Mouse (Mus musculus) embryonic facial prominence, embryonic 11.5 days (tissue): ENCODE data around the gene Eif4e2. TPM values are rescaled to one million over a fixed set of nuclear protein-coding genes. Genes with fewer than 3 reads are reported as not detected.
A peak's percentile ranks its signal among the peaks of the same experiment; 100 is the strongest.

ENCODE experiments used
- ATAC-seq: fragments of 200-750 bp; cut with Nextera tagmentation; replicated peaks from 2 replicates; pipeline ENCODE4 v1.8.0; 2017; ENCODE audit warnings: low read depth; ENCODE audit not compliant: insufficient number of reproducible peaks, low FRiP score, low TSS enrichment
- DNase-seq: peaks from one replicate; pipeline ENCODE4 v3.0.0-alpha.2; 2015; ENCODE audit warnings: low spot score
- H3K27ac ChIP-seq: fragments of 300-500 bp; sonication (generic); replicated peaks from 2 replicates; pipeline ENCODE4 v1.5.1; 2014; ENCODE audit warnings: mild to moderate bottlenecking, low read depth, low read length, control low read depth
- H3K27me3 ChIP-seq: fragments of 300-500 bp; sonication (generic); 2 replicates; pipeline ENCODE4 v1.6.1; 2014; ENCODE audit warnings: mild to moderate bottlenecking, low read length, moderate library complexity, mixed read lengths; ENCODE audit not compliant: control insufficient read depth, insufficient read depth
- H3K36me3 ChIP-seq: fragments of 300-500 bp; sonication (generic); replicated peaks from 2 replicates; pipeline ENCODE4 v1.6.1; 2014; ENCODE audit warnings: low read depth, mild to moderate bottlenecking, low read length, moderate library complexity, mixed read lengths; ENCODE audit not compliant: control insufficient read depth, insufficient read depth
- H3K4me1 ChIP-seq: fragments of 300-500 bp; sonication (generic); 2 replicates; pipeline ENCODE4 v1.6.1; 2014; ENCODE audit warnings: low read length, mixed read lengths; ENCODE audit not compliant: control insufficient read depth, insufficient read depth
- H3K4me2 ChIP-seq: fragments of 300-500 bp; sonication (generic); 2 replicates; pipeline ENCODE4 v1.6.1; 2014; ENCODE audit warnings: low read depth, mild to moderate bottlenecking, control low read depth, low read length, moderate library complexity
- H3K4me3 ChIP-seq: fragments of 300-500 bp; sonication (generic); 2 replicates; pipeline ENCODE4 v1.5.1; 2014; ENCODE audit warnings: low read depth, low read length, control low read depth
- H3K9ac ChIP-seq: fragments of 300-500 bp; sonication (generic); replicated peaks from 2 replicates; pipeline ENCODE4 v1.6.1; 2014; ENCODE audit warnings: mild to moderate bottlenecking, control low read depth, low read length
- H3K9me3 ChIP-seq: fragments of 300-500 bp; sonication (generic); replicated peaks from 2 replicates; pipeline ENCODE4 v1.6.1; 2016; ENCODE audit warnings: mild to moderate bottlenecking, low read length, inconsistent platforms, mixed read lengths; ENCODE audit not compliant: control insufficient read depth
- WGBS: fragments of 180-500 bp; shearing (Covaris S2); extraction: QIAGEN DNeasy Blood & Tissue Kit; methylation state at CpG from one replicate; pipeline ENCODE4 v1.1.7; 2014; 5-methylcytosine and 5-hydroxymethylcytosine counted together
- polyA plus RNA-seq: library from polyadenylated mRNA; unstranded; fragments of >200 nt; fragmentation: Nextera tagmentation; extraction: Ambion mirVana; gene quantifications from 2 replicates; pipeline ENCODE4 v1.2.1, GENCODE M21; 2014

Gene Eif4e2
- 141 and 148 TPM in 2 replicates for polyA plus RNA-seq

DNA sequence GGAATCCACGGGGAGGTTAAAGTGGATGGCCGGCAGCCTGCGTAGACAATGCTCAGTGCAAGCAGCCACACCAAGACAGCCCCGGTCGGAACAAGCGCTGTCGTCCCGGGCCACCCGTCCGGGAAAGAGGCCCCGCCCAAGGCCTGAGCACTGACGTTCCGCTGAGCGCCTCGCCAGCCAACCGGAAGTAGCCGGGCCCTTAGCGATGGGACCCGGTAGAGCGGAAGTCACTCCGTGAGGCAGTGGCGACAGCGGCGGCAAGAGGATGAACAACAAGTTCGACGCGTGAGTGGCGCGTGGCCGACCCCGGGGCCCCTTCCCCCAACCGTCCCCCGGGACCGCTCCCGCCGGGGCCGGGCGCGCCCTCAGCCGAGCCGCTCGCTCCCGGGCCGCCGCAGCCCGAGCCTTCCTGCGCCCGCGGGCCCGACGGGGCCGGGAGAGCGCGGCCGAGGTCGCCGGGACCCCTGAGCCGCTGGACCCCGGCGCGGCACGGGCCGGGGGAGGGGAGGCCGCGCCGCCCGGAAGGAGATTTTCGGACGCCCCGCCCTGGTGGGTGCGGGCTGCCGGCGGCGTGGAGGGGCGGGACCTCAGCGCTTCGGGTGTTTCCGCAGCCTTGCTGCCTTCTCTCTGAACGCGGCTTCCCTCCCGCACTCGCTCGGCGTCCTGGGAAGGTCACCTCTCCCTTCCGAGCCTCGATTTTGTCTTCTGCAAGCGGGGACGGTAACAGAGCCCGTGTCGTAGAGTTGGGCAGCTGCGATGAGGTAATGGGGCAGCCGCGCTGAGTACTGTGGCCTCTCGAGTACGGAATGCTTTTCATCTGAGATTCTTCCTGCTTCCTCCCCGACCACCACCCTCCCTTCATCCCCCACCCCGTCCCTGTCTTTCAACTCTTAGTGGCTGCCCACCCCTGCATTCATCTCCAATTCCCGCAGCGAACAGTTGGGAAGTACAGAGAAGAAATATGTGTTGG is at the start of gene Eif4e2:
Gene Eif4e2 (plus strand): TSS at position 180 of the 970 bp plus-strand sequence.
- no peaks in the 10 kb centered on the region for H3K4me1 ChIP-seq
- H3K4me2 ChIP-seq, result peak within 1 kb of the TSS; percentile 71
- peak within 1 kb of the TSS; percentile 96 for H3K9ac ChIP-seq
- H3K36me3 ChIP-seq, result no peaks in the 10 kb centered on the region
- DNase-seq (peak; percentile 96), ATAC-seq (peak; percentile 96)
- no peaks in the 10 kb centered on the region for H3K27me3 ChIP-seq
- no peaks in the 10 kb centered on the region for H3K9me3 ChIP-seq
- H3K4me3 ChIP-seq, result peak within 1 kb of the TSS; percentile 86
- H3K27ac ChIP-seq, result peak within 1 kb of the TSS; percentile 98
- under 1% methylated on average over 75 of the region's 99 CpGs for WGBS

DNA sequence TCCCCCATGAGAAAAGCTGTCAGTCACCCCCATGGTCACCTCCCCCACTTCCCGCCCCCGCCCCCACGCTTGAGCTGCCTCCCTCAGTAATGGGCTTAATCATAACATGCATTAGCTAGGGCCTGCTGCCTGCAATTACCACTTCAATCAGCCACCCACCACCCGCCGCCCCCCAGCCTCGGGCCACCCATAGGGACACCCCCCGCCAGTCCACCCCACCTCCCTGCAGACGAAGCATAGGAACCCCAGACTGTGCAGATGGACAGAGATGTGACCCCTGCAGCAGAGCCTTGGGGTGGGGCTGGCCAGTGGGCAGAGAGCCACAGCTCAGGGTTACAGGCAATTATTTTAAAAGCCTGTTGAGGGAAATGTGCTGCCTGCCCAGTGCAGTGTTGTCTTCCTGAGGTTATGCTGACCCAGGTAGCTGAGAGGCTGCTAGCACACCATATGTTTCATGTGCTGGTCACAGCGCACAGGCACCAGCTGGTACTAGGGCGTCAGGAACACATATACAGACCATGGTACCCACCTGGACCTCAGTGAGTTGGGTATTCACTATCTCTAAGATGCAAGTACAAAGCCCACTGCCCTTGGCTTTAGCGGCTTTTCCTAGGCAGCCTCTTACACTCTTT is 49.4 kb upstream of the Eif4e2 start:
- Histone ChIP-seq H3K9me3 (no peaks in the 10 kb centered on the region), H3K27ac (no peak overlapping the region), H3K27me3 (peaks cover 6% of the 10 kb centered on the region; the same call in 1 of the 2 replicates), H3K9ac (no peak overlapping the region), H3K4me3 (no peak overlapping the region), H3K36me3 (no peaks in the 10 kb centered on the region), H3K4me1 (no peaks in the 10 kb centered on the region), H3K4me2 (no peak overlapping the region)
- ATAC-seq (no peak), DNase-seq (no peak)
- 26% methylated on average over 11 of the region's 11 CpGs for WGBS

DNA sequence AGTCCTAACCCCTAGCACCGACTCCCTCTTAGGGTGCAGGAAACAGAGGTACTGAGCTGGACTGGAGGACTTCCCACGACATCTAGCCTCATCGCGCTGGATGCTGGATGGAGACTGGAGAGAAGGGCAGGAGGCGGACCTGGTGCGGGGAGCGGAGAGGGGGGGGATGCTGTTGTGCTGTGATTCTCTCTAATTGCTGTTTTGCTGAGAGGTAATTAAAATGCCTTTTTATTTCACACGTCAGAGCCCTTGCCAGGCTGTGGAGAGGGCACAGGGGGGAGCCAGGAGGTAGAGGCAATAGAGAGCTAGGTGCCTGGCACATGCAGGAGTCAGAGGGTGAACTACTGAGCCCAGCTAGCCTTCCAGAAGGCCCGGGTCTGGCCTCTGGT is 48.9 kb upstream of the Eif4e2 start:
- WGBS, result 41% methylated on average over 9 of the region's 9 CpGs
- Histone ChIP-seq H3K9ac (no peak overlapping the region), H3K4me1 (no peaks in the 10 kb centered on the region), H3K4me3 (no peak overlapping the region), H3K36me3 (no peaks in the 10 kb centered on the region), H3K9me3 (no peaks in the 10 kb centered on the region), H3K27ac (no peak overlapping the region), H3K27me3 (peaks cover 6% of the 10 kb centered on the region; the same call in 1 of the 2 replicates), H3K4me2 (no peak overlapping the region)
- ATAC-seq (no peak), DNase-seq (no peak)

GRCm38 (mm10) chr1:87170458-87170857 is 43.3 kb upstream of the Eif4e2 start:
- Histone ChIP-seq H3K4me2 (peak overlapping the region; percentile 16), H3K36me3 (no peaks in the 10 kb centered on the region), H3K9me3 (no peaks in the 10 kb centered on the region), H3K27me3 (peaks cover 3% of the 10 kb centered on the region; the same call in 1 of the 2 replicates), H3K4me3 (no peak overlapping the region), H3K4me1 (peaks cover 3% of the 10 kb centered on the region; the same call in 1 of the 2 replicates), H3K27ac (no peak overlapping the region), H3K9ac (no peak overlapping the region)
- WGBS, result 2% methylated on average over 18 of the region's 19 CpGs
- ATAC-seq (0 out of 2 replicates have a peak, but pooled peaks have one; percentile 5), DNase-seq (no peak)

- no peaks in the 10 kb centered on the region for H3K9me3 ChIP-seq
- H3K27me3 ChIP-seq, result peaks cover 3% of the 10 kb centered on the region; the same call in 1 of the 2 replicates
- H3K27ac ChIP-seq, result no peak overlapping the region
- no peaks in the 10 kb centered on the region for H3K36me3 ChIP-seq
- DNase-seq (no peak), ATAC-seq (no peak)
- WGBS, result 78% methylated on average over 1 of the region's 1 CpGs
- no peak overlapping the region for H3K9ac ChIP-seq
- no peak overlapping the region for H3K4me3 ChIP-seq
- H3K4me1 ChIP-seq, result peaks cover 3% of the 10 kb centered on the region; the same call in 1 of the 2 replicates
- no peak overlapping the region for H3K4me2 ChIP-seq
Measured at GRCm38 (mm10) chr1:87171312-87171711, 42.4 kb upstream of the Eif4e2 start.

DNA sequence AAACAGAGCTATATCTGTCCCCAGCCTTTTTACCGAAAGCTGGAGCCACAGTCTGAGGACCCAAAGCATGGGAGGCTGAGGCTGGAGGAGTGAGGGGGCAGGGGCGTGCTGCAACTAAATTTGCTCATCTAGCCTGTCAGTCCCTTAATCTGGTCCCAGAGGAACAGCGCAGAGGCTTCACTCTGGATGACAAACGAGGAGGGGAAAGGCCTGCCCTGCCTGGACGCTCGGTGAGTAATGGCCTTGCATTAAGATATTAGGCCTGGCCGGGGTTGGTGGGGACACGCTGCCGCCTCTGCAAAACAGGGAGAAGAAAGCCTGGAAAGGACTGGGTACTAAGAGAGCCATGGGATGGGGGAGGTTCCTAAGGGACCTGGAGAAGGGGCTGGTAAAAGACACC is 41.4 kb upstream of the Eif4e2 start:
- H3K9ac ChIP-seq, result no peak overlapping the region
- peaks cover 3% of the 10 kb centered on the region; the same call in 1 of the 2 replicates for H3K27me3 ChIP-seq
- H3K36me3 ChIP-seq, result no peaks in the 10 kb centered on the region

DNA sequence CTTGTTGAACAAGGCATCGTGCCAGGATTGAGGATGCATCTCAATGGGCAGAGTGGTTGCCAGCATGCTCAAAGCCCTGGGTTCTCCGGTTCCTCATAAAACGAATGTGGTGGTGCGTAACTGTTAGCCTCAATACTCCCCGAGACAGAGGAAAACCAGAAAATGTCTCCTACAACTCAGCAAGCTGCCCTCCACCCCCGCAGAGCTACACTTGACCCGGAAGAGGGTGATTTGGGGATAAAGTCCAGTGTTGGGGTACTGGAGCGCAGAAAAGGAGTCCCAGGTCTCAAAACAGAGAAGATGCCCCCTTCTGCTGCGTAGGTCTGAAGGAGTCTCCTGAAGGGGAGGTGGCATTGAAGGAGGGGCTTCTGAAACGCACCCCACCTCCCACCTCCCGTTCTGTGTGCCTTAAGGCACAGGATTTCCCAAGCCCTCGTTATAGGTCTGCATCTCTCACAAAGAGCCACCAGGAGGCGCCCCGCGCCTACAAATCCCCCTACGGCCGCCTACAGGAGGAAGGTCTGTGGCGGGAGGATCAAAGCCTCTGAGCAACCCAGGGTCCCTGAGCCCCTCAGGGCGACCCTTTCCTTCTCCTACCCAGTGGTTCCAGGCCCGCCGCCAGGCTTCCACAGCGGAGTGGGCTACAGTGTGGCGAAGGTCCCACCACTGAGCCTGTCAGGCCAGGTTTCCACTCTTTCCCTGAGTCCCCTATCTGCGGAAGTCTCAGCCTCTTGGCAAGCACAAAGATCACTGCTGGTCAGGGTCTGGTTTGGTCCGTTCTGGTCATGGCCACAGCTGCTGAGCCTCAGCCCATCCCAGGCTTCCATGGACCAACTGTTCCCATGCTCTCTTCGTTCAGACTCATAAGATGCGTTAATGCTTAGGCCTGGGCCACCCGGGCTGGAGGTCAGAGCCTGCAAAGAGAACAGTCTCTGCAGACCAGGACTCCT is 39.4 kb upstream of the Eif4e2 start:
- H3K27ac ChIP-seq, result no peak overlapping the region
- WGBS, result 24% methylated on average over 27 of the region's 28 CpGs
- peaks cover 3% of the 10 kb centered on the region; the same call in 1 of the 2 replicates for H3K27me3 ChIP-seq
- ATAC-seq (peak; percentile 42; the same call in 1 of the 2 replicates), DNase-seq (peak; percentile 89)
- no peaks in the 10 kb centered on the region for H3K9me3 ChIP-seq
- H3K4me1 ChIP-seq, result peaks cover 3% of the 10 kb centered on the region; the same call in 1 of the 2 replicates
- no peak overlapping the region for H3K4me2 ChIP-seq
- H3K9ac ChIP-seq, result peak overlapping the region; percentile 33; the same call in 1 of the 2 replicates
- no peaks in the 10 kb centered on the region for H3K36me3 ChIP-seq
- no peak overlapping the region for H3K4me3 ChIP-seq

More for the DNA sequence above, 41.4 kb upstream of the Eif4e2 start:
- H3K27ac ChIP-seq, result no peak overlapping the region
- no peak overlapping the region for H3K4me2 ChIP-seq
- no peak for ATAC-seq
- no peak overlapping the region for H3K4me3 ChIP-seq
- DNase-seq, result no peak
- WGBS, result 47% methylated on average over 9 of the region's 9 CpGs
- H3K4me1 ChIP-seq, result peaks cover 3% of the 10 kb centered on the region; the same call in 1 of the 2 replicates
- no peaks in the 10 kb centered on the region for H3K9me3 ChIP-seq
